Mouse (Mus musculus) cerebellum, adult 11-12 months (tissue): ENCODE data around the gene Nans.
A peak's percentile ranks its signal among the peaks of the same experiment; 100 is the strongest.

ENCODE experiments used
- DNase-seq: peaks from one replicate; pipeline ENCODE4 v3.0.0; 2022

Gene Nans

DNA sequence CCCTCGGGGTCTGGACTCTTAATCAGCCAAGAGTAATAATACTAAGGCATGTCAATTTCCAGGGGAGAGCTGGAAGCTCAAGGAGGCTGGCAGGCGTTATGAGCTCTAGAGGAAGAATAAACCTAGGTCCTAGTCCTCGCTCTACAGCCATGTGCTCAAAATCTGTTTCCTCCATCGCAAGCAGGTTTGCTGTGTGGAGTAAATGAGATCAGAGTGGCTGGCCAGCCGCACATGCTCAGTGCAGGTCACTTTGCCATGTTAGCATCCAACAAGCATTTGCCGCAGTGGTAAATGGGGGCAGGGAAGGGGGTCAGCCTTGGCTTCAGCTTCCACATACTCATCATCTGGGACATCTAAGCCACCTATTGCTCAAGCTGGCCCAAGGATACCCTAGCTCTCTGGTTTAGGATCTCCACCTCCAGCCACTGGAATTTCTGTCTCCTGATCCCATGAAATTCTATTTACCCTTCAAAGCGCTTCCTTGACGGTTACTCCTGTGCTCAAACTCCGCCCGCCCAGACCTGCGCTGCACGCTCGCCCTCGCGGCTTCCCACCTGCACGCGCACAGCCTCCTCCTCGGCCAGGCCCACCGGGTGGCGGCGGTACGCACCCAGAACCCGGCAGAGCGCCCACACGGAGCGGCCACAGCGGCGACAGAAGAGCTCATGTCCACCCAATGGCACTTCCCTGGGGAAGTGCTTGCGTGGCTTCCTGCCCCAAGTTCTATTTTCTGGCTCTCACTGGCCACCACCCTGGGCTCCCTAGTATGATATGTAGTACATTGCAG lies 45.1 kb downstream of the Nans start:
- DNase-seq, result no peak

DNA sequence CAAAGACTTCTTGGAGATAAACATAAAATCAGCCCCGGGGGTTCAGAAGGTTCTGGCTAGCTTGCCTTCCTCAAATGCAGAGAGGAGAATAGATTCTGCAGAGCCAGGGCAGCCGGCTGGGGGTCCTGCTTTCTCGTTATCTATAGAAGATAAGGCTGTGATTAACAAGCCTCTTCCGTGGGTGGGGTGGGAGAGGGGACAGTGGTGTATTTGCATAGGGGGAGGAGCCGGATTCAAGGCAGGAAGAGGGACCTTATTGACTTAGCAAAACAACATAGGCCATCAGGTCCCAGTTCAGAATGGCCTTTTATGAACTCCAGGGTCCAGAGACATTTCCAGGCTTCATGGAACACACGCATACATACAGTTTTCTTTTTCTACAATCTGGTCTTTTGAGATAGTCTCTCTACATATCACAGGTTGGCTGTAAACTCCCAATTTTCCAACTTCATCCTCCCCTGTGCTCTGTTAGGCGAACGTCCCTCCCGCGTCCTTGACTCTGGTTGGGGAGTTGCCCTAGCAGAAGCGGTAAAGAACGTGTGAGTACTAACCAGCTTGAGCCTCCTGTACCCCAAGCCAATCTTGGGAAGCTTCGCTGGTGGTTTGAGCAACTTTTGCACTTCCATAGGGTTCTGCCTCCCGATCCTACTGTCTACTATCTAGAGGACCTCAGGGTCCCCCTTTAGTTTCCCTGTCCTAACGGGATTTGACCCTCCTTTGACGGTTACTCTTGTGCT lies 46.2 kb downstream of the Nans start:
- no peak for DNase-seq

DNA sequence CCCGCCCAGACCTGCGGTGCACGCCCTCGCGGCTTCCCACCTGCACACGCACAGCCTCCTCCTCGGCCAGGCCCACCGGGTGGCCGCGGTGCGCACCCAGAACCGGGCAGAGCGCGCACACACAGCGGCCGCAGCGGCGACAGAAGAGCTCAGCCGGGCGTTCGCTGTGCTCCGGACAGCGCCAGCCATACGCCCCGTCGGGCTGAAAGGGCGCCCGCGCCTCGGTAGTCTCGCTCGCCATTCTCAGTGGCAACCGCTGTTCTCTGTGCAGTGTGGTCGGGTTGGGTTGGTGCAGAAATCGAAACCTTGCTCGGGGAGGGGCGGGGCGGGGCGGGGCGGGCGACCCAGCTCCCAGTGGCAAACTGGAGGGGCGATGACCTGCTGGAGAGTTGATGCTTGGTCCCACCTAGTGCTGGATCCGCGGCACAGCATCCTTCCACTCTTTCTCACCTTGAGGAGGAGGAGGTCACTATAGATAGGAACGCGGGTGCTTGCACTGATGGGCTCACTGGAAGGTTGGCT lies 46.9 kb downstream of the Nans start, which contains the start of gene Trim14:
Gene Trim14 (minus strand): TSS at position 302 of the 522 bp plus-strand sequence.
- DNase-seq, result no peak

DNA sequence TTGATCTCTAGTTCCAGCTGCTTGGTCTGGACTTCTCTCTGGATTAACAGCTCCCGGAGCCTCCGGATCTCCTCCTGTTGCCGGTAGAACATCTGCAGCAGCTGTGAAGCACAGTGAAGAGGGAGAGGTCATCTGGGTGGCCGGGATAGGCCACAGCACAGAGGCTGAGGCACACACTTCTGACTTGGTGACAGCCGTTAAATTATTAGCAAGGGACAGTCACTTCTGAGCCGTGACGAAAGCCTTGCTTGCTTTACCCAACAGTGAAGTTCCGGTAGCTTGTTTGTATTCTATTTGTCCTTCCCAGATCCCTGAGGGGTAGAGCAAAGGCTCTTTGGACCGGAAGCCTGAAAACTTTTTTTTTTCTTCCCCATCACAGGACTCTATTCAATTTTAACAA lies 50.1 kb downstream of the Nans start:
- DNase-seq, result no peak

DNA sequence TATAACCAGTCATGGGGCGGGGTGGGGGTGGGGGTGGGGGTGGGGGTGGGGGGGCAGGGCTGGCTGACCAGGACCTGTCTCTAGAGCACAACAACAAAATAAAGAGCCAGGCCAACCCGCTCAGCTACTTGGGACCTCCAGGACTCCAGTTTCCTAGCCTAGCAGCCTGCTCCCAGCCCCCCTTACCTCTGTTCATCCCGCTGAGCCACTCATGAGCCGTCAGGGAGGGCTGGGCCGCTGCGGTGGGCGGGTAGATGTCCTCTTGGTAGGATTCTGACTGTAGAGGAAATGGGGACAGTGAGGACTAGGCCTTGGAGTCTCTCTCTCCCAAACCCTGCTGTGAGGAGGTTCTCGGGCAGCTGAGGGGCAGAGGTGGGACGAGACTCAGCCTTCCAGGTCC lies 52.7 kb downstream of the Nans start:
- DNase-seq, result no peak

DNA sequence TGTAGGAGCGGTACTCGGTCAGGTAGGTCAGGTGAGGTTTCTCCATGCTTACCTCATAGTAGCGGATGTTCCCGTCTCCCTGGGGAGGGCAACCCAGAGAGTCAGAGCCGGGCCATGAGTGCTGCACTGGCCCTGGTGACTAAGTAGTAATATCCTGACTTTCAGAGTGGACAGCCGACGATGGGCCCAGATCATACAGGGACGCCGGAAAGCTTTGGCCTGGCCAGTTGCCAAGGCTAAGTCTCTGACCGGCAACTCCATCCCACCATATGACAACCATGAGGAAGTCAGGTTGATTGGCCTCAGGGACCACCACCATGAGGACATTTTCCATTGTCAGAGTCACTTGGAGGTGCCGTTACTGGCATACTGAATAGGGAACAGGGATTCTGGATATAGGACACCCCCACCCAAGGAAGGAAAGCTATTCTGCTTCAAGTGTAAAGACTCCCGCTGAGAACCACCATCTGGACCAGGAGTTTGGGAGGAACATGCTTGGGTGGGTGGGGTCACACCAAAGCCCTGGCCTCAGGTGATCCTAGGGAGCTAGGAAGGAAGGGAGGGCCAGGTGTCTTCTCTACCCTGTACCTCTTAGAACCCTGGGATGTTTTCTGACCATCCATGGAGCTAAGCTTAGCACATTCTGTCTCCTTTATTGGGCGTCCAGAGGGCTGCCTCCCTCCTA lies 54.5 kb downstream of the Nans start:
- DNase-seq, result peak; percentile 52

DNA sequence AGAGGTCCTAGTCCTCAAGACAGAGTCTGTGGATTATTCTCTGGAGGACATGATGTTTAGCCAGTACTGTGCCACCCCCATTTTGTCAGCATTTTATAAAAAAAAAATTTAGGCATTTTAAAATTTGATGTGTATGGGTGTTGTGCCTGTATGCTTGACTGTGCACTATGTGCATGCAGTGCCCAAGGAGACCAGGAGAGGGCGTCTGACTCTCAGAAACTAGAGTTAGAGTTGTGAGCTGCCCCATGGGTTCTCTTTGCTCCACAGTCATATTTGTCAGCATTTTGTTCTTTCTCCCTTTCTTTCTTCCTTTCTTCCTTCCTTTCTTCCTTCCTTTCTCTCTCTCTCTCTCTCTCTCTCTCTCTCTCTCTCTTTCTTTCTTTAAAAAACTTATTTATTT lies 55.3 kb downstream of the Nans start:
- DNase-seq, result no peak

DNA sequence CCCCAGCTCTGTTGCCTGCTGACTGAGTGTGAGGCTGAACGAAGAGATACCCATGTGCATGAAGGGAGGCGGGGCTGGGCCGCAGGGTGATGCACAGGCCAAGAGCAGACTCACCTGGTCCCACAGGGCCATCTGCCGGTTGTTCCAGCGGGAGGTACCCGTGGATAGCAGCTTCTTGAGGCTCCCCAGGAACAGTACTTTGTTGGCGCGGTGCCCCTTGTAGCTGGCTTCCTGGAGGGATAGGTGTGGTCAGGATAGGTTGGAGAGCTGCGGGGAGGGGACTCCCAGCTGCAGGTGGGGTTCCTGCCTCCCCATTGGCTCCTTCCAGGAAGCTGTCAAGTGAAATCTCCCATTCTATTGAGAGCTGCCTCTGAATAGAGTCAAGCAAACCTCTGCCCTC lies 56.5 kb downstream of the Nans start:
- DNase-seq, result peak; percentile 59

DNA sequence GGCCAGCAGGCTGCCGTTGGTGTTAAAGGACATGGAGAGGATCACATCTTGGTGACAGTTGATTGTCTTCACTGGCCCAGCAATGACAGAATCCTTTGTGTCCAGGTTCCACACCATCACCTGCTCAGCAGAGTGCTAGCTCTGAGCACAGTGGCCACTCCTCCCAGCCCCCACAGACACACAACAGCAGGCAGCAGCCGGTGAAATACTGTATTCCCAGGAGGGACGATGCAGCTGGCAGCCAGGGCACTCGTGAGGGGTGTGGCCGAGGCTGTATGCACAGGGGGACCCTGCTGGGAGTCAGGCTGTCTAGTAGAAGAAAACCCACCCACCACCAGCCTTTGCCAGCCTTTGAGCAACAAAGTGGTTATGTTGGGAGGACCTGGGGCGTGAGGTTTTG lies 57.7 kb downstream of the Nans start:
- DNase-seq, result no peak

DNA sequence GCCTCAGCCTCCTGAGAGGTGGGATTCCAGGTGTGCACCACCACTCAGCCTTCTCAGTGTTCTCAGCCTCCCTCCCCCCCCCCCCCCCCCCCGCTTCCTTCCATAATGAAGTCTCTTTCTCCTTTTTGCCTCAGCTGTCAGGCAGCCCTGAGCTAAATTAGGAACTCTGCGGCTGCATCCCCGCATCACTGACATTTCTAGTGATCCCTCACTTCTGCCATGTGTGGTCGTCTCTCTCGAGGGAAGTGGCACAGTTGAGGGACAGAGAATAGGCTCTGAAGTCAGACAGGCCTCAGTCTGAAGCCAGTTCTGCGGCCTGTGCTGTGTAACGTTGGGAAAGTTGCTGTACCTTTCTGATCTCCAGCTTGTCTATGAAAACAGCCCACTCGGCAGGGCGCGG lies 60.9 kb downstream of the Nans start:
- DNase-seq, result no peak

DNA sequence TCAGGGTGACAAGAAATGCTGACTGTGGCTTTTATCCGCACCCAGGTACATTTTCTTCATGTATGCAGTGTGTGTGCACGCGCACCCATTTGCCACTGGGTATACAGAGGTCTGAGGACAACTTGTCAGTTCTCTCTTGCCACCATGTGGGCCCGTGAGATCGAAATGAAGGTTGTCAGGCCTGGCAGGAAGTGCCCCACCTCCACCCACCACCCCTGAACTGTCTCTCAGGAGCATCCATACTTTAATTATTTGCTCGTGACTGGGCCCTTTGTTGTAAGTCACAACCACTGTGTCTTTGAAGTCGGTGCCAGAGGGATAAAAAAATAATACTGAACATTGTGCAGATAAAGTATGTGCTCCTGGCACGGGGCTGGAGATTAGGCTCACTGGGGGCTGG lies 61.4 kb downstream of the Nans start:
- no peak for DNase-seq
